Mouse (Mus musculus): ENCODE data around the gene Ccdc160. TPM values are rescaled to one million over a fixed set of nuclear protein-coding genes. Genes with fewer than 3 reads are reported as not detected.
A peak's percentile ranks its signal among the peaks of the same experiment; 100 is the strongest.

Gene Ccdc160
- polyA plus RNA-seq, 1 experiment from 2014 or later = 4.7 TPM

DNA sequence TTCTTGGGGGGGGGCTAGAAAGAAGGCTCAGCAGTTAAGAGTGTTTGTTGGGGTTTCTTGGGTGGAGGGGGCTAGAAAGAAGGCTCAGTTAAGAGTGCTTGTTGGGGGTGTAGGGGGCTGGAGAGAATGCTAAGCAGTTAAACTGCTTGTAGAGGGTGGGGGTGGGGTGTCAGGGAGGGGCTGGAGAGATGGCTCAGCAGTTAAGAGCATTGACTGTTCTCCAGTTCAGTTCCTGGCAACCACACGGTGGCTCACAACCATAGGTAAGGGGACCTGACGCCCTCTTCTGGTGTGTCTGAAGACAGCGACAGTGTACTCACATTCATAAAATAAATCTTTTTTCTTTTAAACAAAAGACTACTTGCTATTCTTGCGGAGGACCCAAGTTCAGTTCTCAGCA, 28.8 kb upstream of the Ccdc160 start:
- H3K27me3 ChIP-seq = peaks cover 64% of the 10 kb centered on the region
- ChIA-PET POLR2A (no interaction called here), CTCF (no interaction called here)
- DNase-seq (ENCODE audit: low read depth, low spot score) = no peak
- in situ Hi-C loops (cut with MboI; ENCODE audit: low pct_unique_long_range_greater_than_20kb) = no loop called here
- no peak for ATAC-seq
- TF ChIP-seq CTCF (IDR thresholded peaks at IDR 0.05) = no peak

DNA sequence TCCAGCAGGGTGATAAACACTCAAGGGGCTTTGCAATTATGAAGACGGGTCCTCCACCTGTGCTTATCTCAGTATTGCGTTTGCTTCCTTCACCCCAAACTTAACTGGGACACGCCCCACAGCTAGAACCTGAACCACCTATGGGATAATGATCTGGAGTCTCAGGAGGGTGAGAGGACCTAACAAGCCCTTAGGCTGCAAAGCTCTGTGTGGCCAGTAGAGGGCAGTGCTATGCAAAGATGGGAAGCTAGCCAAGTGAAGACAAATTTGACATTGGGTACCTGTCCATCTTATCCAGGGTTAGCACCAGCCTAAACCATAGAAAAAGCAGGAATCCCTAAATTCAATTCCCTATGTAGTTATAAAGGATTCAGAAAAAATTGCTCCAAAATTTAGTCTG, 15.0 kb upstream of the Ccdc160 start:
- DNase-seq (ENCODE audit: low read depth, low spot score) = no peak
- POLR2A ChIA-PET = no interaction called here

DNA sequence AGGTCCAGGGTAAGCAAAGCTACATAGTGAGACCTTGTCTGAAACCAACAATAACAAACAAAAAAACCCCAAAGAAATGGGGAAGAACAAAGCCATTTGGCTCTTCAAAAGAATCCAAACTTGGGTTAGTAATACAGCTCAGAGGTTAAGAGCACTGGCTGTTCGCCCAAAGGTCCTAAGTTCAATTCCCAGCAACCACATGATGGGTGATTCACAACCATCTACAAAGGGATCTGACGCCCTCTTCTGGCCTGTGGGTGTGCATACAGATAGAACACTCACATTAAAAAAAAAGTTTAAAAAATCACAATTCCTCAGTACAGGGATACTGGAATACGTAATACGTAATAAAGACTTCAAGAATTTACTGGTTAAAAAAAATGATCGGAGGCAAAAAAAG, 13.3 kb upstream of the Ccdc160 start:
- CTCF ChIA-PET = no interaction called here
- no peak for DNase-seq (ENCODE audit: low read depth, low spot score)
- no peak for ATAC-seq
- POLR2A ChIA-PET = no interaction called here
- TF ChIP-seq CTCF (IDR thresholded peaks at IDR 0.05) = no peak
- in situ Hi-C loops (cut with MboI; ENCODE audit: low pct_unique_long_range_greater_than_20kb) = no loop called here
- H3K27me3 ChIP-seq = peaks cover 51% of the 10 kb centered on the region

More for the DNA sequence above, 15.0 kb upstream of the Ccdc160 start:
- CTCF ChIA-PET = interaction anchor here (0.8 to 1.4 kb wide), 4 partner anchors 23 to 157 kb away, joined by 3 to 4 read pairs (median 3); no protein-coding TSS in a partner anchor
- no peak for ATAC-seq
- TF ChIP-seq CTCF (IDR thresholded peaks at IDR 0.05) = peak; percentile 84
- H3K27me3 ChIP-seq = peaks cover 38% of the 10 kb centered on the region
- in situ Hi-C loops (cut with MboI; ENCODE audit: low pct_unique_long_range_greater_than_20kb) = no loop called here

GRCm38 (mm10) chrX:52783898-52784297, 7.1 kb upstream of the Ccdc160 start:
- POLR2A ChIA-PET = no interaction called here
- in situ Hi-C loops (cut with MboI; ENCODE audit: low pct_unique_long_range_greater_than_20kb) = loop anchor here (5.0 kb wide), 1 partner anchor 148 kb away; no protein-coding TSS in a partner anchor
- H3K27me3 ChIP-seq = peaks cover 43% of the 10 kb centered on the region
- no peak for DNase-seq (ENCODE audit: low read depth, low spot score)
- no peak for ATAC-seq
- CTCF ChIA-PET = no interaction called here
- no peak for TF ChIP-seq CTCF (IDR thresholded peaks at IDR 0.05)

DNA sequence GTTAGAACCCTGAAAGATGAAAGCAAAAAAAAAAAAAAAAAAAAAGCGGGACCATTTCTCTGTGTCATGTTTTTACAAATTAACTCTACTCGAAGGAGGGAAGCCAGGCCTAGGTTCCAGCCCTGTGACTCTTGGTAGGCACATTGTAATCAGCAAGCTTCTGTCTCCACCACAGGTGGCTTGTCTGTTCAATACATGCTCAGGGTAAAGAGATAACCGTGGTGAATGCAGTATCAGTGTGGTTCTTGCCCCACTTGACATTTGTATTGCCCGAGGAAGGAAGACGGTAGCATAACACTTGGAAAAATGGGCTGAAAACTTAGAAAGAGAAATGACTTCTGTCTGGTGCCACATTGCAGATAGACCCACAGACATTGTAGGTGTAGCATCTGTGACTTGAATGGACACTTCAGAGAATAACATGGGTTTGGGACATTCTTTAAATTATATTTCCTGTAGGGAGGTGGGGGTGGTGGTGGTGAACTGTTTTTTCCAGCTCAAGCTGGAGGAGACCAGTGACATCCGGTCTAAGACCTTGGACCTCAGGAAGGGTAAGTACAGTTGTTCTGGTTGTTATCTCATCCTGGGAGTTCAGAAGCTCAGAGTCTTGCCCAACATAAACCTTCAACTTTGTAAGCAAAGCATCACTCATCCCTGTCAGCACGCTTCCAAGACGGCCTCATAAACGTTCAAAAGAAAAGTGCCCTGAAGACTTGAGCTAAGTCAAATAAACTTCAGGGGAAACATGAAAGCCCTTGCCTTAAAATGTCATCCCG, 1.1 kb downstream of the Ccdc160 start:
- peaks cover 27% of the 10 kb centered on the region for H3K27me3 ChIP-seq
- in situ Hi-C loops (cut with MboI; ENCODE audit: low pct_unique_long_range_greater_than_20kb) = no loop called here
- ChIA-PET CTCF (no interaction called here), POLR2A (interaction anchor here (0.6 kb wide), 1 partner anchor 1619 kb away, joined by 3 read pairs; no protein-coding TSS in a partner anchor)
- ATAC-seq (no peak), DNase-seq (ENCODE audit: low read depth, low spot score) (no peak)
- TF ChIP-seq CTCF (IDR thresholded peaks at IDR 0.05) = no peak

DNA sequence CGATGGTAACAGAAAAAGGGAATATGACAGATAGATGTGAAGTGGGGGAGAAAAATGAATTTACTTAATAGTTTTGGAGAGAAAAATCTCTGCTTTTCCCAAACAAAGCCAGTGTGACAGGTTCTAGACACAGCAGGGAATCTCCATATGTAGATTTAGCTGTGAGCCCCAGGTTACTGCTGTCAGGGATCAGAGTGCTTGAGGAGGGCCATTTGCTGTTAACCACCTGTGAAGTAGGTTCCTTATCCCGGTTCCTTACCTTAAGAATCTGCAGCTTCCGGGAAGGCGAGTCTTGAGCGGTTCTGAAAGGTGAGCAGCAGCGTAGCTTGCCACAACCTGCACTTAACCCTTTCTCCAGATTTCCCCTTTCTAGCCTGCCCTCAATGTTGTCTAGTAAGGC, 1.9 kb downstream of the Ccdc160 start:
- no peak for ATAC-seq
- DNase-seq (ENCODE audit: low read depth, low spot score) = no peak
- ChIA-PET CTCF (no interaction called here), POLR2A (no interaction called here)
- H3K27me3 ChIP-seq = peaks cover 25% of the 10 kb centered on the region
- in situ Hi-C loops (cut with MboI; ENCODE audit: low pct_unique_long_range_greater_than_20kb) = no loop called here
- TF ChIP-seq CTCF (IDR thresholded peaks at IDR 0.05) = no peak

DNA sequence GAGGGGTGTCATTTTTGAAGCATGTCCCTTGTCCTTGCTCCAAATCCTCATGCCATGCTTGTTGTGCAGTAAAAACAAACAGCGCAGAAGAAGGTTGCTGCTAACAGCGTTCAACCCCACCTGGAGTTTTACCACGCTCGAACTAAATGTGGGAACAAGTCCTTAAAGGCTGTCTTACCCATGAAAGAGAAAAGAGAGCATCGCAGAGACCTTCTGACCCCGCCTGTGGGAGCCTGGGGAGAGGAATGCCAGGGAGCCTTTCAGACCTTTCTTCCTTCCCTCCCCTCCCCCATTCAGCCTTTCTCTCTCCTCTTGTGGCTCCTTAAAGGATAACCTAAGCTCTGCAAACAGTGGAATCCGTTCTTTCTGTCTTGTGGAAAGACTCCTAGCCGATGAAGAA, 4.8 kb downstream of the Ccdc160 start:
- no peak for ATAC-seq
- ChIA-PET CTCF (no interaction called here), POLR2A (no interaction called here)
- H3K27me3 ChIP-seq = peaks cover 16% of the 10 kb centered on the region
- TF ChIP-seq CTCF (IDR thresholded peaks at IDR 0.05) = no peak
- DNase-seq (ENCODE audit: low read depth, low spot score) = no peak
- in situ Hi-C loops (cut with MboI; ENCODE audit: low pct_unique_long_range_greater_than_20kb) = no loop called here

DNA sequence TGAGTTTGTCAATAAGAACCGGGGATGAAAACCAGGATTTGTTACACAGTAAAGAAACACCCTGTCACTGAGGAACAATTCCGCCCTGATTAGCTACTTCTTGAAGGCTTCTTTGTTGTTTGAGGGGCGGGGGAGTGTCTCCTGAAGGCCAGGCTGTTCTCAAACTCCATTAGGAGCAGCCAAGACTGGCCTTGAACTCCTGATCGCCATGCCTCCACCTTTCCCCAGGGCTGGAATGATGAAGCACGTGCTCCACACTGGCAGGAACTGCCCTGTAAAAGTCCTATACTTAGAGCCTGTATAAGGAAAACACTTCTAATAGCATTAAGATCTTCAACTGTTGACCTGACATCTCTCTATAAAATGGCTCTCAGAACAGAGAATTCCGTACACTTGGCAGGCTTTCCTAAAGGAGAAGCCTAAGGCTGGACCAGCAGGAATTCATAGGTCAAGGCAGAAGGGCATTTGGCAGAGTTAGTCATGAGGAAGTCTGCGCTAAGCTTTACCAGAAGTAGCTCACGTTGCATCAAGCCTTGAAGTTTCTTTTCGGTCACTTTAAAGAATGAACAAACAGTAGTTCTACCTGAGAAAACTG, 6.1 kb downstream of the Ccdc160 start:
- TF ChIP-seq CTCF (IDR thresholded peaks at IDR 0.05) = no peak
- H3K27me3 ChIP-seq = peaks cover 18% of the 10 kb centered on the region
- ATAC-seq = no peak
- CTCF ChIA-PET = no interaction called here
- in situ Hi-C loops (cut with MboI; ENCODE audit: low pct_unique_long_range_greater_than_20kb) = no loop called here
- POLR2A ChIA-PET = no interaction called here
- DNase-seq (ENCODE audit: low read depth, low spot score) = no peak

GRCm38 (mm10) chrX:52798255-52798654, 7.3 kb downstream of the Ccdc160 start:
- CTCF ChIA-PET = interaction anchor here (0.9 kb wide), 1 partner anchor 22 kb away, joined by 3 read pairs; no protein-coding TSS in a partner anchor

GRCm38 (mm10) chrX:52799566-52799965, 8.6 kb downstream of the Ccdc160 start:
- CTCF ChIA-PET = no interaction called here
- in situ Hi-C loops (cut with MboI; ENCODE audit: low pct_unique_long_range_greater_than_20kb) = no loop called here
- POLR2A ChIA-PET = no interaction called here
- DNase-seq (ENCODE audit: low read depth, low spot score) = no peak
- peaks cover 17% of the 10 kb centered on the region for H3K27me3 ChIP-seq
- peak; percentile 56 for TF ChIP-seq CTCF (IDR thresholded peaks at IDR 0.05)
- no peak for ATAC-seq

More at GRCm38 (mm10) chrX:52798255-52798654, 7.3 kb downstream of the Ccdc160 start:
- ATAC-seq (no peak), DNase-seq (ENCODE audit: low read depth, low spot score) (no peak)
- POLR2A ChIA-PET = no interaction called here
- TF ChIP-seq CTCF (IDR thresholded peaks at IDR 0.05) = no peak
- peaks cover 18% of the 10 kb centered on the region for H3K27me3 ChIP-seq
- in situ Hi-C loops (cut with MboI; ENCODE audit: low pct_unique_long_range_greater_than_20kb) = no loop called here

DNA sequence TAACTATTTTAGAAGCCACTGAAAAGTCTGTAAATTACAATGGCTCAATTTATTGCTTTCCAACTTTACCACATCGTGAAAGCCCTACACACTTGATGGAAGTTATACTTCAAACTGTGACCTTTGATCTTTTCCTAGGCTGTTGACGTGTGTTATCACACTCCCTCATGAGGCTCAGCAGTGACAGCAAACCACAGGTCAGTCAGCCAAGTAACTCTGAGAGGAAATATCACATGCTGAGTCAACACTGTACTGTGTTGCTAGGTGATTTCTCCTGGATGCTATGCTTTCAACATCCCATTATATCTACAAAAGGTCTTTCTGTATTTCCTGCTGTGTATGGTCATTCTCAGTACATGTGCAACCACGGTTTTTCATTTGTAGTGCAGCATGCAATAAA, 28.3 kb downstream of the Ccdc160 start:
- TF ChIP-seq CTCF (IDR thresholded peaks at IDR 0.05) = no peak
- DNase-seq (ENCODE audit: low read depth, low spot score) (no peak), ATAC-seq (no peak)
- peaks cover 5% of the 10 kb centered on the region for H3K27me3 ChIP-seq
- POLR2A ChIA-PET = no interaction called here
- in situ Hi-C loops (cut with MboI; ENCODE audit: low pct_unique_long_range_greater_than_20kb) = no loop called here
- CTCF ChIA-PET = no interaction called here

Other genes starting within 250 kb of the Ccdc160 start
- gene Gpc3, start 177.2 kb upstream of the Ccdc160 start, polyA plus RNA-seq (2021) = 8.0 TPM
- gene Phf6, start 121.1 kb downstream of the Ccdc160 start, polyA plus RNA-seq (2021) = 33.3 TPM
- 131 TPM for gene Hprt, start 196.9 kb downstream of the Ccdc160 start, polyA plus RNA-seq (2021)

Measured in Patski (cell line).